Mouse (Mus musculus) Patski (cell line): ENCODE results near the gene Dpp6. TPM values are rescaled to one million over a fixed set of nuclear protein-coding genes. Genes with fewer than 3 reads are reported as not detected.
A peak's percentile ranks its signal among the peaks of the same experiment; 100 is the strongest.

Experiments
- ATAC-seq: fragments of 100-300 bp; one replicate; pipeline ENCODE4 v1.8.0; 2021
- CTCF ChIA-PET: fragments of 350-600 bp; sonication (Branson Sonifier 250); formaldehyde crosslinking; loops from one replicate; lab custom pipeline; 2022; ENCODE audit warnings: inconsistent platforms; lab: Charles Lee
- POLR2A ChIA-PET: fragments of 350-600 bp; sonication (Branson Sonifier 250); formaldehyde crosslinking; loops from one replicate; lab custom pipeline; 2022; ENCODE audit warnings: antibody characterized with exemption, inconsistent platforms; lab: Charles Lee
- DNase-seq: peaks from one replicate; pipeline ENCODE4 v3.0.0-alpha.2; 2011; ENCODE audit warnings: low read depth, low spot score
- H3K27me3 ChIP-seq: fragments of 371-371 bp; one replicate; pipeline ENCODE4 v1.5.1; 2021
- CTCF ChIP-seq: fragments of 100-300 bp; IDR thresholded peaks from one replicate; pipeline ENCODE4 v1.5.1; 2021
- in situ Hi-C: fragments of 300-500 bp; cut with MboI; formaldehyde crosslinking; loops from 3 replicates; pipeline ENCODE4 v1.11.1; 2018; ENCODE audit warnings: low pct_unique_long_range_greater_than_20kb, mixed read lengths
- polyA plus RNA-seq: library from polyadenylated mRNA; unstranded; gene quantifications from one replicate; pipeline ENCODE4 v1.2.3, GENCODE M21; 2021

Gene Dpp6
- polyA plus RNA-seq, 1 experiment from 2014 or later, result 0.56 TPM

DNA sequence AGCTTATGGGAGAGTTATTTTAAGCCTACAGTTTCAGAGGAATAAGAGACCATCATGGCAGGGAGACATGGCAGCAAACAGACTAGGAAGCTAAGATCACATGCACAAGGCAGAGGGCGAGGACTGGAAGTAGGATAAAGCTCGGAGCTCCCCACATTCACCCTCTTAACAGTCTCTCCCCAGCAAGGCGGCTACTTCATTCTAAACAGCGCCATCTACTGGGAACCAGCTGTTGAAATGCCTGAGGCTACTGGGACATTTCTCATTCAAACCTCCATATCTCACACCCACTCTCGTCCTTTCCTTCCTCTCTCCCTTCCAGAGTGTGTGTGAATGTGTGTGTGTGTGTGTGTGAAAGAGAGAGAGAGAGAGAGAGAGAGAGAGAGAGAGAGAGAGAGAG is 212.8 kb downstream of the Dpp6 start:
- in situ Hi-C loops, result loop anchor here (25.0 kb wide), 1 partner anchor 742 kb away; no protein-coding TSS in a partner anchor
- ATAC-seq, result no peak
- CTCF ChIA-PET, result interaction anchor here (0.6 to 0.7 kb wide), 2 partner anchors 18 to 25 kb away, joined by 3 read pairs; no protein-coding TSS in a partner anchor
- POLR2A ChIA-PET, result no interaction called here
- no peak for TF ChIP-seq CTCF
- DNase-seq, result no peak
- no peaks in the 10 kb centered on the region for H3K27me3 ChIP-seq

DNA sequence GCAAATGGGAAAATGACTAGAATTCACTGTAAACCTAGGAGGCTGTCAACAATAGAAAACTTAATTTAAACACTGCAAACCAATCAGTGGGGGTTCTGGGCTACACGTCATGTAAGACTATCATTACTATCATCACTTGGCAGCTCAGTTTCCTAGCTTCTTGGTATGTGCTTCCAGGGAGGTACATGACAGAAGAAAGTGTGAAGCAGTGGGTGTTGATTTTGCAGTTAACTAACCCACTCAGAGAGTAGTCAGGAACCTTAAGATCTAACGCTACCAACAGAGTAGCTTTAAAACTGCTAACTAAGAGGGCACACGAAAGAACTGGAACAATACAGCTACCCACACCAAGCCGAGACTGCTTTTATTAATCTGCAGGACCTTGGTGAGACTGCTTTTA is 217.9 kb downstream of the Dpp6 start:
- ATAC-seq (no peak), DNase-seq (no peak)
- in situ Hi-C loops, result loop anchor here (25.0 kb wide), 1 partner anchor 748 kb away; no protein-coding TSS in a partner anchor
- H3K27me3 ChIP-seq, result no peaks in the 10 kb centered on the region
- no peak for TF ChIP-seq CTCF
- ChIA-PET CTCF (interaction anchor here (1.1 to 1.9 kb wide), 2 partner anchors 10 to 33 kb away, joined by 3 to 4 read pairs; no protein-coding TSS in a partner anchor), POLR2A (no interaction called here)

DNA sequence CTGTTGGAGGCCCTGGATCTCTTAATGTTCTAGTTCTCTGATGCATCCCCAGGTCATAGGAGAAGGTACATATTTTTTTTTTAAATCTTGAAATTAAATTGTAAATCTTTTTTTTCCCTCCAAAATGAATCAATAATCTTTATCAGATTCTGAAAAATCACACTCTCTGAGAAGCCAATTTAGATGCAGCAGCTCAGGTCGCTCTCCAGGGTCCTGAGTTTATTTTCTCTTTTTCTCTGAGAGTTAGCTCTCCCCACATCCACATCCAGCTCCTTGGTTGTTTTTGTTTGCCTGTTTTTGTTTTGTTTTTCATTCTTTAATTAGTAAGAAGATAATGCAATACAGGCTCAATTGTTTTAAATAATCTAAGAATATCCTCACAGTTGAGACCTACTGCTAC is 218.3 kb downstream of the Dpp6 start:
- ATAC-seq (no peak), DNase-seq (no peak)
- POLR2A ChIA-PET, result no interaction called here
- no peak for TF ChIP-seq CTCF
- in situ Hi-C loops, result loop anchor here (25.0 kb wide), 1 partner anchor 748 kb away; no protein-coding TSS in a partner anchor
- no peaks in the 10 kb centered on the region for H3K27me3 ChIP-seq
- CTCF ChIA-PET, result interaction anchor here (1.1 to 1.9 kb wide), 2 partner anchors 9 to 32 kb away, joined by 3 to 4 read pairs; no protein-coding TSS in a partner anchor

DNA sequence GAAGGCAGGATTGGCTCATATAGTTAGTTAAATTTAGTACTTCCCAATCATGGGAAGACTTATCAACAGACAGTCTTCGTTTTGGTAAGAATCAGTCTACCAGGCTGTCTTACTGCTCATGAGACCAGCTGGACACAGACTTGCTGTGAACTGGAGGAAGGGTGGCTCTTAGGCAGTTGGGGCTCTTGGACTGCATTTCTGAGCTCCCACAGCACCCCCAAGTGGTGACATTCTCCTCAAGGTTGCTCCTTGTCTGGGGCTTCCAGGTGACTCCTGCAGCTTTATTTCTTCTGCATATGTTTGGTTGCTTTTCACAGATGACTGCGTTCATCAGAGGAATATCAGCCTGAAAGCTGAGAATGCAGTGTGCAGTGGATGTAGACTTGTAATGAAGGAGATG is 218.9 kb downstream of the Dpp6 start:
- ATAC-seq, result no peak
- in situ Hi-C loops, result loop anchor here (25.0 kb wide), 1 partner anchor 749 kb away; no protein-coding TSS in a partner anchor
- H3K27me3 ChIP-seq, result no peaks in the 10 kb centered on the region
- peak; percentile 20 for TF ChIP-seq CTCF
- CTCF ChIA-PET, result interaction anchor here (1.1 to 1.9 kb wide), 2 partner anchors 9 to 32 kb away, joined by 3 to 4 read pairs; no protein-coding TSS in a partner anchor
- DNase-seq, result no peak
- POLR2A ChIA-PET, result no interaction called here

DNA sequence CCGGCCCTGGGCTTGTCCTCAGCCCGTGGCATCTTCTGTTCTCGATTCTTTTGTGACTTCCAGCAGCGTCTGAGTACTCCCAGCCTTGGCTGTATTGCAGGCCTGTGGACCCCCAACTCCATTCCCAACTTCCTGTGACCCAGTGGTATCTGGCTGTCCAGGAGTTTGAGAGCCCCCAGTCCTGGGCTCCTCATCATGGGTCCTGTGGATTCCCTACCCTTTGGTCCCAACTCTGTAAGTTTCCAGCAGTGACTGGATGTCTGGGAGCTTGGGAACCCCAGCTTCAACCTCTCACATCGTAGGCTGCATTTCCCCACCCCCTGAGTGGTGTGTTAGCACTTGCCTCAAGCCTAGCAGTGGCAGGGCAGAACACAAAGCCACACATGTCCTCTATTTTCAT is 220.8 kb downstream of the Dpp6 start:
- in situ Hi-C loops, result loop anchor here (25.0 kb wide), 1 partner anchor 750 kb away; no protein-coding TSS in a partner anchor
- no peak for DNase-seq
- ChIA-PET POLR2A (no interaction called here), CTCF (no interaction called here)
- no peak for ATAC-seq
- TF ChIP-seq CTCF, result no peak
- no peaks in the 10 kb centered on the region for H3K27me3 ChIP-seq

DNA sequence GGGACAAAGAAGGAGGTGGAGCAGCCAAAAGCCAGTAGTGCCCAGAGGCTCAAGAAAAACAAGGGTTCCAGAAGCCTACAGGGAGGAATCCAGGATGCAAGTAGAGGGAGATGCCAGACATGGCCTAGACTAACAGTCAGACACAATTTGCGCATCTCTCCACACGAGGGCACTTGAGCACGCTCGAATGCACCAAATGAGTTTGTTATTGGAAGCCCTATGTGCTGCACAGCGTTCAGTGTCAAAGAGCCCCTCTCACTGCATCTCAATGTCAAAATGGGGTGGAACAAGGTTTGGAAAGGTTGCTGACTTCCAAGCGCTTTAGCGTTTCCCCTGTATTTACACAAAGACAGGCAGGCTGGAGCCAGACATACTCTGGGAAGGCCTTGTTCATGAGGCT is 231.2 kb downstream of the Dpp6 start:
- ChIA-PET CTCF (interaction anchor here (1.4 kb wide), 1 partner anchor 12 kb away, joined by 3 read pairs; no protein-coding TSS in a partner anchor), POLR2A (no interaction called here)
- in situ Hi-C loops, result loop anchor here (25.0 kb wide), 1 partner anchor 761 kb away; no protein-coding TSS in a partner anchor
- DNase-seq, result no peak
- TF ChIP-seq CTCF, result no peak
- no peak for ATAC-seq
- no peaks in the 10 kb centered on the region for H3K27me3 ChIP-seq

DNA sequence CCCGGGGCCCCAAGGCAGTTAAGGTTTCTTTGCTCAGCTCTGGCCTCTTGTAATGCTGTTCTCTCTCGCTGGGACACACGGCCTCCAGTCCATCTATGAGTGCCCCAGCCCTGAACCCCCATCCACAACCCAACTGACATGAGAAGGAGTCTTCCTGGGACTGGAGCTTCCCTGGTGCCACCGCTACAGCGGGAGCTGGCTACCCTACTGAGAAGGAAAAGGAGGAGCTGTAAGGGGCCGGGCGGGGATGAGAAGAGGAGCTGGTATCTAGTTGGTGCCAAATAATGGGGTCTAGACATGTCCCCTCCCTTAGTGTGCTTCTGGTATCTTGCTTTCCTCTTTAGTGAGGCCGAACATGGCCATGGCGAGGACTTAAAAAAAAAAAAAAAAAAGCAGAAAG is 231.9 kb downstream of the Dpp6 start:
- H3K27me3 ChIP-seq, result no peaks in the 10 kb centered on the region
- in situ Hi-C loops, result loop anchor here (25.0 kb wide), 1 partner anchor 762 kb away; no protein-coding TSS in a partner anchor
- POLR2A ChIA-PET, result no interaction called here
- ATAC-seq (no peak), DNase-seq (no peak)
- TF ChIP-seq CTCF, result no peak
- CTCF ChIA-PET, result no interaction called here

DNA sequence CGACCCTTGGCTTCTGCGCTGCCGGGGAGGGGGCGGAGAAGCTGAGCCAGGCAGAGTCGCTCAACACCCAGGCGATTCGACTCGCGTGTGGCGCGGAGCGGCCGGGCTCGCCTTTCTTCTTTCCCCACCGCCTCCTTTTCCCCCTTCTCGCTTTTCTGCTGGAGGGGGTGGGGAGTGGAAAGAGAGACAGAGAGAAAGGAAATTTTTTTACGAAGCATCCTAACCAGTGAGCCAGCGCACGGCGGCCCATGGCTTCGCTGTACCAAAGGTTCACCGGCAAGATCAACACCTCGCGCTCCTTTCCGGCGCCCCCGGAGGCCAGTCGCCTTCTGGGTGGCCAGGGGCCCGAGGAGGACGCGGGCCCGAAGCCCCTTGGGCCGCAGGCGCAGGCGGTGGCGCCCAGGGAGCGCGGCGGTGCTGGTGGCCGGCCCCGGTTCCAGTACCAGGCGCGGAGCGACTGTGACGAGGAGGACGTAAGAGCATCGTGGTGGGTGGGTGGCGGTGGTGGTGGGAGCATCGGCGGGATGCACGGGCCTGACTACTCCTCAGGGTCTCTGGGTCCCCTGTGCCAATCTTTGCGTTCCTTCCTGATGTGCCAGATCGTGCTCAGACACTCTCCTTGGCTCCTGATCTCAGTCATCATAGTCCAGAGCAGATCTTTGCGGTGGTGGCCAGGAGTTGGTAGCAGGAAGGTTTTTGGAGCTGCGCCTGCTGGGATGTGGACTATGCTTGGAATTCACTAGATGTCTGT is 232.5 kb downstream of the Dpp6 start:
- ChIA-PET CTCF (no interaction called here), POLR2A (no interaction called here)
- ATAC-seq, result no peak
- DNase-seq, result no peak
- H3K27me3 ChIP-seq, result no peaks in the 10 kb centered on the region
- in situ Hi-C loops, result loop anchor here (25.0 kb wide), 1 partner anchor 762 kb away; no protein-coding TSS in a partner anchor
- TF ChIP-seq CTCF, result no peak

DNA sequence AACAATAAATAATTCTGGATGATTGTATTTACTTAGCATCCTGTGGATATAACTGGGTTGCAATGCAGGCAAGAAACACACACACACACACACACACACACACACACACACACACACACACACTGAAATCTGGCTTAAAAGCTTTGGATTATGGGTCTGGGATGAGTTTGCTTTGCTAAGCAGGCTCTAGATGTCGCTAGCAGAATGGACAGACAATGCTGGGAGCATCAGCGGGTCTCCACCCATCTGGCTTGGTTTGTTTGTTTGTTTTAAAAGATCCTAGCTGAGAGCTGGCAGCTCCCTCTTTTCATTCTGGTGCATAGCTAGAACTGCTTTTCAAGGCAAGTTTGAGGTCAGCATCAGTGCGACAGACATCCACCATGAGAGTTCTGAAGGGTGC is 234.2 kb downstream of the Dpp6 start:
- ChIA-PET POLR2A (no interaction called here), CTCF (no interaction called here)
- no peak for TF ChIP-seq CTCF
- no peak for DNase-seq
- in situ Hi-C loops, result no loop called here
- no peaks in the 10 kb centered on the region for H3K27me3 ChIP-seq
- no peak for ATAC-seq

DNA sequence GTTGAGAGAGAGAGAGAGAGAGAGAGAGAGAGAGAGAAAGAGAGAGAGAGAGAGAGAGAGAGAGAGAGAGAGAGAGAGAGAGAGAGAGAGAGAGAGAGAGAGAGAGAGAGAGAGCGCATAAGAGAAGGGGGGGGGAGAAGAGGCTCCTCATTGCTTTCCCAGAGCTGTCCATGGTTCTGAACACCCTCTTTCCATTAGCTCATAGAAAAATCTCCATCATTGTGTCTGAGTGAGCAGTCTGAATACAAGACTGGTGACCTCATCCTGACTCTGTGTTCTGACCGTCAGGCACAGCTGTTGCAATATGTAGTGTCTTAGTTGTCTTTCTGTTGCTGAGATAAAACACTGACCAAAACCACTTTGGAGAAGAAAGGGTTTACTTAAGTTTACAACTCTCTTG is 235.4 kb downstream of the Dpp6 start:
- CTCF ChIA-PET, result no interaction called here
- in situ Hi-C loops, result no loop called here
- DNase-seq (no peak), ATAC-seq (no peak)
- no peaks in the 10 kb centered on the region for H3K27me3 ChIP-seq
- TF ChIP-seq CTCF, result no peak
- POLR2A ChIA-PET, result no interaction called here

DNA sequence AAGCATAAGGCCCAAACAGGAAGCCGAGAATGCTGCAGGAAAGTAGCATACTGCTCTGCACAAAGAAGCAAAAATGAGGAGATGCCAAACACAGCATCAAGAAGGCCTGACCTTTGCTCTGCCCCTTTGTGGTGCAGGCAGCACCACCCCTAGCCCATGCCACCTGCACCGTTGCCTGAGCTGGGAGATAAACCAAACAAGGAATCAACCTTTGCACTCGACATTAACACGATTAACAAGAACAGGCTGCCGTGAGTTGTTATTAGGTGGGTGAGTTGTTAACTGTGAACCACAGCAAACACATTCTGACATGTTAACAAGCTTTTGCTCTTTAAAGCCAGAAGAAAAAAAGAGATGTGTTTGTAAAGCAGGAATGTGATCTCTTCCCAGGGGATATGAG is 239.4 kb downstream of the Dpp6 start:
- in situ Hi-C loops, result no loop called here
- ChIA-PET CTCF (no interaction called here), POLR2A (interaction anchor here (0.6 kb wide), 1 partner anchor 11 kb away, joined by 4 read pairs; no protein-coding TSS in a partner anchor)
- no peak for TF ChIP-seq CTCF
- ATAC-seq (no peak), DNase-seq (no peak)
- no peaks in the 10 kb centered on the region for H3K27me3 ChIP-seq
